15 mouse cellular contexts compared by ENCODE assay signal in genomic region chr1:155216844-155217243, GRCm38 (mm10). TPM values are rescaled to one million over a fixed set of nuclear protein-coding genes. Genes with fewer than 3 reads are reported as not detected.
DNase-seq lines count a peak whose midpoint lies in the region; ATAC-seq and TF ChIP-seq lines count a peak whose summit lies in the region.
"Had no signal": no experiment of that assay in that cellular context is flagged by ENCODE, and none has a peak within 500 bp of the region (broad histone marks: within the 10 kb centered on the region; RNA-seq: fewer than 3 reads in every experiment).

No protein-coding gene starts in this region.

- peaks cover 15% of the 10 kb centered on the region for H3K36me3 ChIP-seq in hindbrain, embryonic 10.5 days
- no peaks in the 10 kb centered on the region for H3K36me3 ChIP-seq in hindbrain, embryonic 11.5 days (ENCODE audit: control insufficient read depth, insufficient read depth, low read length)
- H3K36me3 ChIP-seq in midbrain, embryonic 10.5 days: peaks cover 32% of the 10 kb centered on the region
- H3K36me3 ChIP-seq in midbrain, embryonic 13.5 days: no peaks in the 10 kb centered on the region
- H3K36me3 ChIP-seq in embryonic facial prominence, embryonic 12.5 days: no peaks in the 10 kb centered on the region
- no peaks in the 10 kb centered on the region for H3K36me3 ChIP-seq in myocyte (ENCODE audit: control insufficient read depth, insufficient read depth)
- H3K36me3 ChIP-seq: forebrain, embryonic 12.5 days; hindbrain, embryonic 15.5 days; liver, embryonic 13.5 days had no signal

- H3K4me2 ChIP-seq in hindbrain, embryonic 11.5 days (replicated peaks; ENCODE audit: low read depth, low read length): no peak overlapping the region
- H3K4me2 ChIP-seq in midbrain, embryonic 13.5 days (replicated peaks): no peak overlapping the region
- H3K4me2 ChIP-seq in embryonic facial prominence, embryonic 12.5 days (replicated peaks): no peak overlapping the region
- no peak overlapping the region for H3K4me2 ChIP-seq in myocyte (ENCODE audit: low read depth)
- H3K4me2 ChIP-seq: forebrain, embryonic 12.5 days; heart, embryonic 12.5 days; hindbrain, embryonic 15.5 days; liver, embryonic 13.5 days had no signal

- H3K27ac ChIP-seq in hindbrain, embryonic 10.5 days: peak overlapping the region; percentile 66
- H3K27ac ChIP-seq in hindbrain, embryonic 11.5 days (ENCODE audit: low read depth, low read length): no peak overlapping the region
- H3K27ac ChIP-seq in midbrain, embryonic 10.5 days (replicated peaks): peak overlapping the region; percentile 64
- no peak overlapping the region for H3K27ac ChIP-seq in midbrain, embryonic 13.5 days
- H3K27ac ChIP-seq in embryonic facial prominence, embryonic 12.5 days: peak overlapping the region; percentile 75
- H3K27ac ChIP-seq: forebrain, embryonic 12.5 days; gastrocnemius, adult 2 months; hindbrain, embryonic 15.5 days; liver, embryonic 13.5 days had no signal

- 67% methylated on average over 6 of the region's 6 CpGs for WGBS in hindbrain, embryonic 10.5 days
- 76% methylated on average over 6 of the region's 6 CpGs for WGBS in hindbrain, embryonic 11.5 days
- 83% methylated on average over 6 of the region's 6 CpGs for WGBS in midbrain, embryonic 10.5 days
- 65% methylated on average over 6 of the region's 6 CpGs for WGBS in midbrain, embryonic 13.5 days
- WGBS in embryonic facial prominence, embryonic 12.5 days: 54% methylated on average over 6 of the region's 6 CpGs

- H3K4me1 ChIP-seq in hindbrain, embryonic 10.5 days (replicated peaks): peaks cover 64% of the 10 kb centered on the region
- H3K4me1 ChIP-seq in hindbrain, embryonic 11.5 days (replicated peaks; ENCODE audit: control insufficient read depth, insufficient read depth, low read length): peaks cover 15% of the 10 kb centered on the region
- peaks cover 64% of the 10 kb centered on the region for H3K4me1 ChIP-seq in midbrain, embryonic 10.5 days
- H3K4me1 ChIP-seq in midbrain, embryonic 13.5 days (replicated peaks): peaks cover 65% of the 10 kb centered on the region
- H3K4me1 ChIP-seq in embryonic facial prominence, embryonic 12.5 days: peaks cover 55% of the 10 kb centered on the region

- H3K27me3 ChIP-seq in hindbrain, embryonic 10.5 days (ENCODE audit: insufficient read depth, poor library complexity, severe bottlenecking): peaks cover 29% of the 10 kb centered on the region
- H3K27me3 ChIP-seq in hindbrain, embryonic 11.5 days (ENCODE audit: control insufficient read depth, insufficient read depth, low read length): 0 out of 2 replicates have a peak, but pooled peaks cover 3% of the 10 kb centered on the region
- peaks cover 18% of the 10 kb centered on the region for H3K27me3 ChIP-seq in midbrain, embryonic 10.5 days (ENCODE audit: low read depth, poor library complexity, severe bottlenecking)
- H3K27me3 ChIP-seq in midbrain, embryonic 13.5 days: peaks cover 6% of the 10 kb centered on the region; the same call in 1 of the 2 replicates
- H3K27me3 ChIP-seq in embryonic facial prominence, embryonic 12.5 days: no peaks in the 10 kb centered on the region
- no peaks in the 10 kb centered on the region for H3K27me3 ChIP-seq in myocyte (ENCODE audit: control insufficient read depth, insufficient read depth, insufficient read length)
- H3K27me3 ChIP-seq: forebrain, embryonic 12.5 days; heart, embryonic 12.5 days; hindbrain, embryonic 15.5 days; liver, embryonic 13.5 days had no signal

- H3K79me2 ChIP-seq in myocyte (ENCODE audit: control insufficient read depth, insufficient read depth): no peaks in the 10 kb centered on the region

- H3K9ac ChIP-seq in hindbrain, embryonic 11.5 days (ENCODE audit: low read depth, low read length): no peak overlapping the region
- H3K9ac ChIP-seq in midbrain, embryonic 13.5 days (replicated peaks): no peak overlapping the region
- H3K9ac ChIP-seq in embryonic facial prominence, embryonic 12.5 days: no peak overlapping the region
- H3K9ac ChIP-seq: forebrain, embryonic 12.5 days; heart, embryonic 12.5 days; hindbrain, embryonic 15.5 days; liver, embryonic 13.5 days had no signal

- TF ChIP-seq POLR2A in myocyte (IDR thresholded peaks at IDR 0.05; ENCODE audit: insufficient read length, low read depth): no peak

- no peak overlapping the region for H3K4me3 ChIP-seq in hindbrain, embryonic 10.5 days
- no peak overlapping the region for H3K4me3 ChIP-seq in hindbrain, embryonic 11.5 days (ENCODE audit: low read depth, low read length)
- H3K4me3 ChIP-seq in midbrain, embryonic 10.5 days: no peak overlapping the region
- H3K4me3 ChIP-seq in midbrain, embryonic 13.5 days (replicated peaks): no peak overlapping the region
- H3K4me3 ChIP-seq in embryonic facial prominence, embryonic 12.5 days: no peak overlapping the region
- no peak overlapping the region for H3K4me3 ChIP-seq in myocyte
- H3K4me3 ChIP-seq: forebrain, embryonic 12.5 days; gastrocnemius, adult 2 months; heart, embryonic 12.5 days; hindbrain, embryonic 15.5 days; liver, embryonic 13.5 days had no signal

- ATAC-seq in hindbrain, embryonic 11.5 days (ENCODE audit: low FRiP score): no peak
- no peak for ATAC-seq in midbrain, embryonic 13.5 days
- ATAC-seq in embryonic facial prominence, embryonic 12.5 days (ENCODE audit: insufficient number of reproducible peaks, insufficient read depth, low FRiP score, low TSS enrichment): no peak

- DNase-seq in hindbrain, embryonic 10.5 days (ENCODE audit: low spot score): no peak
- no peak for DNase-seq in hindbrain, embryonic 11.5 days (ENCODE audit: low spot score)
- DNase-seq in midbrain, embryonic 10.5 days (ENCODE audit: low spot score): no peak
- DNase-seq in urinary bladder, postnatal 4 days (ENCODE audit: low spot score in 2 of 2): no peak
- no peak for DNase-seq in adrenal gland, postnatal 14 days
- DNase-seq: cerebellum, adult 18-20 months; liver, embryonic 13.5 days; lung, postnatal 36 days had no signal

- no peaks in the 10 kb centered on the region for H3K9me3 ChIP-seq in hindbrain, embryonic 10.5 days
- H3K9me3 ChIP-seq in hindbrain, embryonic 11.5 days (ENCODE audit: control insufficient read depth, low read length): no peaks in the 10 kb centered on the region
- H3K9me3 ChIP-seq in midbrain, embryonic 10.5 days (replicated peaks): no peaks in the 10 kb centered on the region
- no peaks in the 10 kb centered on the region for H3K9me3 ChIP-seq in midbrain, embryonic 13.5 days
- H3K9me3 ChIP-seq in embryonic facial prominence, embryonic 12.5 days: no peaks in the 10 kb centered on the region
- H3K9me3 ChIP-seq: forebrain, embryonic 12.5 days; heart, embryonic 12.5 days; hindbrain, embryonic 15.5 days; liver, embryonic 13.5 days had no signal

- no peak overlapping the region for H3ac ChIP-seq in myocyte (ENCODE audit: control insufficient read depth, insufficient read length)

TF ChIP-seq in myocyte, 11 proteins besides CTCF, POLR2A, EP300 and RAD21:
- TF ChIP-seq TCF3 (IDR thresholded peaks at IDR 0.05; ENCODE audit: insufficient read length, low read depth) (no peak), MYOD1 (IDR thresholded peaks at IDR 0.05; ENCODE audit: control insufficient read depth in 1 of 3, insufficient read length in 2 of 3, low read depth in 2 of 3) (peak in 2 of 3 experiments; percentile 26 to 34)

RNA-seq across cellular contexts. Expression of gene BC034090, which starts 27.4 kb away (rescaled TPM):
- polyA plus RNA-seq in hindbrain, embryonic 10.5 days (2016; fragmentation: Nextera tagmentation; extraction: Ambion mirVana): 5.3 and 6.2 TPM in 2 replicates
- polyA plus RNA-seq in hindbrain, embryonic 11.5 days (2014; fragmentation: Nextera tagmentation; extraction: Ambion mirVana): 1.7 and 2.5 TPM in 2 replicates
- polyA plus RNA-seq in midbrain, embryonic 10.5 days (2016; fragmentation: Nextera tagmentation; extraction: Ambion mirVana): 5.2 and 7.4 TPM in 2 replicates
- polyA plus RNA-seq in midbrain, embryonic 13.5 days (2015; fragmentation: Nextera tagmentation; extraction: Ambion mirVana): 3.9 and 5.5 TPM in 2 replicates
- 6.8 and 6.9 TPM in 2 replicates for polyA plus RNA-seq in embryonic facial prominence, embryonic 12.5 days (2016; fragmentation: Nextera tagmentation; extraction: Ambion mirVana)
- 11.1 TPM for polyA plus RNA-seq in myocyte (2012; fragmentation: generic; extraction: Trizol)
- total RNA-seq in adrenal gland, postnatal 14 days (2021): 26.9 and 32.3 TPM in 2 replicates

RNA-seq across cellular contexts. Expression of gene Stx6, which starts 58.3 kb away (rescaled TPM):
- 84.4 and 101 TPM in 2 replicates for polyA plus RNA-seq in hindbrain, embryonic 10.5 days (2016; fragmentation: Nextera tagmentation; extraction: Ambion mirVana)
- 99.6 and 101 TPM in 2 replicates for polyA plus RNA-seq in hindbrain, embryonic 11.5 days (2014; fragmentation: Nextera tagmentation; extraction: Ambion mirVana)
- polyA plus RNA-seq in midbrain, embryonic 10.5 days (2016; fragmentation: Nextera tagmentation; extraction: Ambion mirVana): 78.2 and 92.5 TPM in 2 replicates
- polyA plus RNA-seq in midbrain, embryonic 13.5 days (2015; fragmentation: Nextera tagmentation; extraction: Ambion mirVana): 117 and 128 TPM in 2 replicates
- polyA plus RNA-seq in embryonic facial prominence, embryonic 12.5 days (2016; fragmentation: Nextera tagmentation; extraction: Ambion mirVana): 109 and 113 TPM in 2 replicates
- polyA plus RNA-seq in myocyte (2012; fragmentation: generic; extraction: Trizol): 26.0 TPM
- 48.4 and 59.5 TPM in 2 replicates for total RNA-seq in adrenal gland, postnatal 14 days (2021)

Comparison
In these comparisons a context has a peak if more than half of its experiments do, and no peak if none do; other contexts are left out.
1. H3K27ac ChIP-seq: peak in hindbrain, embryonic 10.5 days (single experiment), midbrain, embryonic 10.5 days (single experiment) and embryonic facial prominence, embryonic 12.5 days (single experiment); none in hindbrain, embryonic 11.5 days (single experiment) and midbrain, embryonic 13.5 days (single experiment).